Mouse (Mus musculus) left cerebral cortex, adult 6 months (tissue): Measurements from ENCODE around the gene Usf3. TPM values are rescaled to one million over a fixed set of nuclear protein-coding genes. Genes with fewer than 3 reads are reported as not detected.

ENCODE experiments used
- long read RNA-seq, 2 experiments: library from polyadenylated mRNA; unstranded; transcript quantifications; one replicate each; pipeline ENCODE4 v2.0.0; 2019 to 2020
- polyA plus RNA-seq: library from polyadenylated mRNA; unstranded; fragments of <200 nt; fragmentation: Nextera tagmentation; gene quantifications from 2 replicates; pipeline ENCODE4 v1.2.3, GENCODE M21; 2021

Usf3 gene
- polyA plus RNA-seq = 2.3 TPM in 2 replicates
- long read RNA-seq, experiment 1, partial matches to known transcripts = 0 of 18 reads
- long read RNA-seq, experiment 1, other reads (novel, unspliced or antisense) = 18 of 18 reads
- long read RNA-seq, experiment 2, partial matches to known transcripts = 0 of 7 reads
- long read RNA-seq, experiment 2, other reads (novel, unspliced or antisense) = 7 of 7 reads

DNA sequence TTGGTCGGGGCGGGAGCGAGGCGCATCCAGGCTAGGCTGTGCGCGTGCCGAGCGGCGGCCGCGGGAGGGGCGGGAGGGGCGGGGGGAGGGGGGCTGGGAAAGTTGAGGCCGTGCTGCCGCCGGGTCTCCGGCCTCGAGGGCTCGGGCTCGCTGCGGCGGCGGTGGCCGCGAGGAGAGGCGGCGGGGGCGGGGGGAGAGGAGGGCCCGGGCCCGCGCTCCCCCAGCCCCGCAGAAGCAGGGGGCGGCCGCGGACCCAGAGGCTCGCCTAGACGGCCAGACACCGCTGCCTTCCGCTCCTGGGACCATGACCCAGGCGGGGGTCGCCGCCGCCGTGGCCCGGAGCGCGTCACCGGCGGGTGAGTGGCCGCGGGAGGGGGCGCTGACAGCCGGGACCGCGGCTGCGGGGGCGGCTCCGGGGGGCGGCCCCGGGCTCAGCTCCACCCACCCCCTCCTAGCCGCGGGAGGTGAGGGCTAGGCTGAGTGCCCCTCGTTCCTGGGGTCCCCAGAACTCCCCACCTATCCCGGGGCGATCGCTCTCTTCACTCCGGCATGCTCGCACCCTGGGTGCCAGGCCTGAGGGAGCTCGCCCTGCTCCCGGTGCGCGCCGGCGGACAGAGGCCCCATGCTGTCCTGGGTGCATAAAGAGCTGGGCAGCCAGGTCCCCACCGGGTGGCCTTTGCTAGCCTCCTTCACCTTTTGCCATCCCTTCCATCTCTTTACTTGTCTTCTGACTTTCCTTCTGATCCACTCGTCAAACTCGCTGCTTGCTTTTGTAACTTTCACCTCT lies at the start of gene Usf3:
Usf3 (plus strand) TSS at position 92 of the 787 bp plus-strand sequence.

DNA sequence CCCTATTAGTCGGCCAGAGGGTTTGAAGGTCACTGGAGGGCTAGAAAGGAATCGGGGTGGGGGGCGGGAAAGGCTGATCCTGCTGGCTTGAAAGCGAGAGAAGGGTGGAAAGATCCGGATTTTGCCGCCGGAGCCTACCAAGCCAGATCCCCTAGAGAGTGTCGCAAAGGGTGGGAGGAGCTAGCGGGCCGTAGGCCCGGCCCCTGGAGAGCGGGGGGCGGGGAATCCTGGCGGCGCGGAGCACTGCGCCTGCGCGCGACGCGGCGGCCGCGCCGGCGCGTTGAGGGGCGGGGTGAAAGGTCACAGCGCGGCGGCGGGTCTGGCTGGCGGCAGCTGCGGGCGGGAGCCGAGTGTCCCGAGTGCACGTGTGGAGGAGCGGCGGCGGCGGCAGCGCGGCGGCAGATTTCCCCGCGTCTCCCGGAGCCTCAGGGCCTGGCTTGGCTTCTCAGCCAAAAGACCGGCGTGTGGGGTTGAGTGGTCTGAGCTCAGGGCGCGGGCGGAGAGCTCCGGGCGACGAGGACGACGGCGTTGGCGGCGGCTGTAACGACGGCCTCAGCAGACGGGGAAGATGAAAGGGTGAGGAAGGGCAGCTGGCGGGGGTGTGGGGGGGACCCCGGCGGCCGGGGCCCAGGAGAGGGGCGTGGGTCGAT lies 33.4 kb upstream of the Usf3 start, which contains the start of the genes Atp6v1a and Naa50:
Atp6v1a (minus strand) TSS at position 170 of the 650 bp plus-strand sequence.
Naa50 (plus strand) TSS at position 295 of the 650 bp plus-strand sequence.

Other genes with a start within 250 kb of the Usf3 start
- 4.6 and 4.9 TPM in 2 replicates for gene Qtrt2, start 246.4 kb upstream of the Usf3 start, polyA plus RNA-seq
- 3.8 and 4.2 TPM in 2 replicates for gene Zdhhc23, start 193.5 kb upstream of the Usf3 start, polyA plus RNA-seq
- gene Gramd1c, start 109.9 kb upstream of the Usf3 start, polyA plus RNA-seq = 0.44 and 0.63 TPM in 2 replicates
- 184 and 295 TPM in 2 replicates for gene Atp6v1a, start 33.5 kb upstream of the Usf3 start, polyA plus RNA-seq
- gene Naa50, start 33.4 kb upstream of the Usf3 start, polyA plus RNA-seq = 26.6 and 33.5 TPM in 2 replicates
- 17.1 and 21.3 TPM in 2 replicates for gene Sidt1, start 159.9 kb downstream of the Usf3 start, polyA plus RNA-seq
- 4.1 and 6.4 TPM in 2 replicates for gene Spice1, start 173.9 kb downstream of the Usf3 start, polyA plus RNA-seq
- gene Cfap44, start 221.6 kb downstream of the Usf3 start, polyA plus RNA-seq = 0.61 and 0.77 TPM in 2 replicates